Mouse (Mus musculus): Measurements from ENCODE around the gene Hic1.

The Hic1 gene

DNA sequence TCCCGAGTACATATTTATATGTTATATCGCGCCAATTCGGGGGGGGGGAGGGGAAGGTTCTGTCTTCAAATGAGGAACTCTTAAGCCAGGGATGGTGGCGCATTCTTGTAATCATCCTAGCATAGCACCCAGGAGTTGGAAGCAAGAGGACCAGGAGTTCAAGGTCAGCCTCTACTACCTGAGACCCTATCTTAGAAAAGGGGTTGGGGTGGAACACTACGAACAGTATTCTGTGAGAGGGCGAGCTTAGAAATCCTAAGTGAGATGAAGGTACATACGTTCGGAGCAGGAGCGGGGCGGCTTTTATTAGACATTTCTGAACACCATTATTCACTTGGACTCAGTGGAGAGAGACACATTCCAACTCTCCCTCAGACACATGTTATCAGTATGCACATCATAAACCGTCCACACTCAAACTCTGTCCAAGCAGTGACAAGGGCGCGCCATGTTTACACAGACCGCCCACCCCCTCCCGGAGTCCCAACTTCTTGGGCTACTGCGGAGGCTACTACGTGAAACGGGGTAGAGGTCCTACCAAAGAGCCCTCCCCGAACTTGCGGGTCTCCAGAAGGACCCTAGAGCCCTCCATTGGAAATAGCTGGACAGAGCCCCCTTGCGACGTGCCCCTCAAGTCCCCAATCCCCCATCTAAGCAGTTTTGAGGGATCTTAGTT lies at the start of gene Hic1:
TSS of gene Hic1 (minus strand) at position 115 of the 676 bp plus-strand sequence.
- peak; percentile 62 for DNase-seq

DNA sequence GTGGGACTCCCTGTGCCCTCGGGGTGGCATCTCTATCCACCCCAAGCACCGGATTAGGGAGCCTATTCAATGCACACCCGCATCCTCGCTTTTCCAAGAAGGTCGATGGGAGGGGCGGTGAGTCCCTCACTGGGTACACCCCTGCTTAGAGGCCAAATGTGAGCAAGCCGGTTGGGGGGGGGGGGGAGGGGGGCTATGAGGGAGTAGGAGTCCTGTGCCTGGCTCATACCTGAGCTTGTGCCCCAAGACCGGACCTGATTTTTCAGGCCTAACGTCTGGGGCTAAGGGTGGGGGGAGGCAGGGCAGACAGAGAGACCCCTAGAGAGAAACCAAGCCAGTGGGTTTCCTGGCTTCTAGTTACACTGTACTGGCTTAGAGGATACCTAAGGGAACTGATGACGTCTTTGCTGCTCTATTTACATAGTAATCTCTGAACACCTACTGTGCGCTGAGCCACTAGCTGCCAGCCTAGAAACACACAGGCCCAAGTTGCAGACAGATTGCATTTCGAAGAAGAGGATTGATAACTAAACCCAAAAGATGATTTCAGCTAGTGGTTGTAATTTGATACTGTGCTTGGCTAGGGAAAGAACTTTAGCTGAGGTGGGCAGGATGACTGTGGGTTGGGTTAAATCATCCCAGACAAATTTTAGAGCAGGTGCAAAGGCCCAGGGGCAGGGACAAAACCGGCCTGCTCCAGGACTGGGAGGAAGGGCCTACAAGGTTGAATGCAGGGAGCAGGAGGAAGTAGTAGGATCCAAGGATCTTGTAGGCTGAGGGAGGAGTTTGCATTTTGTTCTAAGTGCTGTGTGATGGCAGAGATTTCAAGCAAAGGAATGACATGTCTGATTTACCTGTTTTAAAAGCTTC lies 45.0 kb upstream of the Hic1 start:
- no peak for DNase-seq

DNA sequence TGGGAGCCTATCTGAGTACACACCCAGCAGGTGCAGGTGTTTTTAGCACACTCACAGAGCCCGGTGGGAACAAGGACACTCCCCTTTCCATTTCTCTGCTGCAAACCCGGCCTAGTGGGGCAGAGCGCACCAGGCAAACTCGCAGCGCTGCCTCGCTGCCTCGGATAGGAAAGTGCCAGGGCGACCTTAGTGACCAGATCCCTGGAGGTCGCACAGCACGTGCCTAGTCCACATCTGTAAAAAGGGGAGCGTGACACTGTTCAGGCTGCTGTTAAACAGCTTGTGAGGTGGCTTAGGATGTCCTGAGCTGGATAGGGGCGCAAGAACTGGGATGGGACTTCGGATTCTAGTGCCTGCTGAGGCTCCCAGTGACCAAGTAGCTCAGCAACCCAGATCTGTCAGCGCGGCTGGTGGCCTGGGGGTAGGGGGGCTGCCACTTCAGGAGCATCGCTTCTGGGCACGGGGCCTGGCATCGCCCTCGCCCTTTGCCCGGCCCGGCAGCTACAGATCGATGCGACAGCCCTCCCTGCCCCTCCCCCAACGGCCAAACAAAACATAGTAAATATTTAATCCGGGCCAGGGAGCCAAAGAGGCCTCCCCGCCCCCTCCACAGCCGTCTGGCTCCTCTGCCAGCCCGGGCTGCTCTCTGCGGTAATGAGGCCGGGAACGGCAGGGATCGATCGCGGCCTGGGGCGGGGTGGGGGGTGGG lies 44.2 kb upstream of the Hic1 start:
- DNase-seq, result peak; percentile 84

DNA sequence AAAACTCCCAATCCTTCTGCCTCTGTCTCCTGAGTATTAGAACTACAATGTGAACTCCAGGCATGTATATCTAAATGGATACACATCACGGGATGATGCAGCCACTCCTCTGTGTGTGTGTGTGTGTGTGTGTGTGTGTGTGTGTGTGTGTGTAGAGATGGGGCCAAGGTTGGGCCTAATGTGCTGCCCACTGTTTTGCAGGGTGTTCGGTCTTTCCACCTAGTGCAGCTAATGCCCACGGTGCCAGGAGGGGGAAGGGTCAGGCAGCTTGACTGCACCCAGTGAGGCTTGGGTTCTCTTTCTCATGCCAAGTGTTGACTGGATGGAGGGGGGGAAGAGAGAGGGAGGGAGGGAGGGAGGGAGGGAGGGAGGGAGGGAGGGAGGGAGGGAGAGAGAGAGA lies 43.6 kb upstream of the Hic1 start:
- no peak for DNase-seq

DNA sequence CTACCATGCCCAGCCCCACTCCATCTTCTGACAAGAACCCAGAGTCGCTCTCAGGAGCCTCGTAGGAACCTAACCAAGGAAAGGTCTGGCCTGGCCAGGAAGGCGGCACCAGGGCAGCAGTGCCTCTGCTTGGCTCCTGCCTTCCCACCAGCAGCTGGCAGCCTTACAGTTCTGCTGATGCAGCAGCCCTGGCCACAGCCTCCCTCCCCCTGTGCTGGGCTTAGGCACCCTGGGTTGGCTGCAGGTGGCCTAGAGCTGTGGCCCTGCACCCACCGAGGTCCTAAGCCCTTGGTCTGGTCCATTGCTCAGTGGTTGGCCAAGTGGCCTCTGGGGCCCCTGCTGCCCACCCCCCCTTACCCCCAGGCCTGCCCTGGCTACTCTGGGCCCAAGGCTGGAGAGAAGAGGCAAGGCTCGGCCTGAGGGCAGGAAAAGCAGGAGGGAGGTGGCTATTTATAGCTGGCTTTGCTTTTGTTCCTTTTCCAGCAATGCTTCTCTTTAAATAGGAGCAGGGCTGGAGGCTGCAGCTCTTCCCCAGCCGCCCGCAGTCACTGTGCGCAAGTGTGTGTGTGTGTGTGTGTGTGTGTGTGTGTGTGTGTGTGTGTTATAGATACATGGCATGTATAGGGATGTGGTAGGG lies 42.8 kb upstream of the Hic1 start:
- DNase-seq, result peak; percentile 38

GRCm38 (mm10) chr11:75210755-75211154 lies 41.4 kb upstream of the Hic1 start:
- no peak for DNase-seq

- DNase-seq, result no peak
Observed at GRCm38 (mm10) chr11:75210093-75210492, 40.8 kb upstream of the Hic1 start.

DNA sequence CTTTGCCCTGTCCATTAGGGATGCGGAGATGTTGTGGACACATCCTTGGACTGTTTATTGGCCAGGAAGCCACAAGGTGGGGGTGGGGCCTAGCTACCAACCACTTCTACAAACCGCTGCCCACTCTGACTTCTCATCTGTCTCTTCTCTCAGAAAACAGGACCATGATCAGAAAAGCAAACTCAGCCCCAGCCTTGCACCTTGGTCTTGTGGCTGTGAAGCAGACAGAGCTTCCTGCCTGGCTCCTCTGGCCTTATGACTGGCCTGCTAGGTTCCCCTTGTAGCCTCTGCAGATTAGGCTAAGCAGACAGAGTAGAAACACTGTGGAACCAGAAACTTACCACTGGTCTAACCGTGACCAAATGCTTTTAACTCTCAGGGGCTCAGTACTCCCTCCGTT lies 40.0 kb upstream of the Hic1 start:
- DNase-seq, result no peak

- DNase-seq, result no peak
Observed at GRCm38 (mm10) chr11:75206347-75206746, 37.0 kb upstream of the Hic1 start.

DNA sequence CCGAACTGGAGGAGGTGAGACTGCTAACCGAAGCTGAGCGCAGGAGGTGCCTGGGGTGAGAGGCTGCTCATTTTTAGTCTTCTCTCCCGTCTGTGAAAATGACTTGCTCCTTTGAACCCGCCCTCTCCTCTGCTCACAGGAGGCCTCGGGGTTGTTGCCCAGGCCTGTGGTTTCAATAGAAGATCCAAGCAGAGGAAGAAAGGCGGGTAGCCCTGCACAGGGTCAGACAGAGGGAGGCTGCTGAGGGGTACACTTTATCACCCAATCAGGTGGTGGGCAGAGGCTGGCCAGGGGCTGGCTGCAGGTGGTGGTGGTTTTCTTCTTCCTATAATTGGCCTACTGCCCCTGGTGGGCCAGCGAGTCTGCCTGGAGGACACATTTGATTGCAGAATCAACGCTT lies 35.2 kb upstream of the Hic1 start:
- DNase-seq, result no peak

- DNase-seq, result no peak
Observed at GRCm38 (mm10) chr11:75203926-75204325, 34.6 kb upstream of the Hic1 start.

- DNase-seq, result no peak
Observed at GRCm38 (mm10) chr11:75201721-75202120, 32.4 kb upstream of the Hic1 start.

DNA sequence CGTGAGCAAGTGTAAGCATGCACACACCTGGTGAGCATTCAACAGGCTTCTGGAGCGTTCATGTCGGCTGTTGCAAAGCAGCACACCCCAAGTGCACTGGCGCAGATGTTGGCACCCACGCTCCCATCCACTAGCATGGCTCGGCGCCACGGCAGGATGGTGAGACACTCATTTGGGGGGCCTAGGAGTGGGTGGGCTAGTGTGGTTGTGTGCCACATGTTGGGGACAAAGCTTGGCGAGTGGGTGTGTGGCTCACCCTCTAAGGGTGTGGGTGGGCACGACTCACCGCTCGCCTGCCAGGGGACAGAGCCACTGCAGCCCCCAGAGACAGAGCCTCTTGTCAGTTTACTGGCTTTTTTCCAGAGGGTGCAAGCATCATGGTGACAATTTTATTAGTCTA lies 31.6 kb upstream of the Hic1 start:
- DNase-seq, result no peak

GRCm38 (mm10) chr11:75199951-75200350 lies 30.6 kb upstream of the Hic1 start:
- no peak for DNase-seq

- DNase-seq, result no peak
Observed at GRCm38 (mm10) chr11:75198792-75199191, 29.5 kb upstream of the Hic1 start.

- no peak for DNase-seq
Observed at GRCm38 (mm10) chr11:75197956-75198355, 28.6 kb upstream of the Hic1 start.

GRCm38 (mm10) chr11:75196131-75196530 lies 26.8 kb upstream of the Hic1 start:
- DNase-seq, result no peak

DNA sequence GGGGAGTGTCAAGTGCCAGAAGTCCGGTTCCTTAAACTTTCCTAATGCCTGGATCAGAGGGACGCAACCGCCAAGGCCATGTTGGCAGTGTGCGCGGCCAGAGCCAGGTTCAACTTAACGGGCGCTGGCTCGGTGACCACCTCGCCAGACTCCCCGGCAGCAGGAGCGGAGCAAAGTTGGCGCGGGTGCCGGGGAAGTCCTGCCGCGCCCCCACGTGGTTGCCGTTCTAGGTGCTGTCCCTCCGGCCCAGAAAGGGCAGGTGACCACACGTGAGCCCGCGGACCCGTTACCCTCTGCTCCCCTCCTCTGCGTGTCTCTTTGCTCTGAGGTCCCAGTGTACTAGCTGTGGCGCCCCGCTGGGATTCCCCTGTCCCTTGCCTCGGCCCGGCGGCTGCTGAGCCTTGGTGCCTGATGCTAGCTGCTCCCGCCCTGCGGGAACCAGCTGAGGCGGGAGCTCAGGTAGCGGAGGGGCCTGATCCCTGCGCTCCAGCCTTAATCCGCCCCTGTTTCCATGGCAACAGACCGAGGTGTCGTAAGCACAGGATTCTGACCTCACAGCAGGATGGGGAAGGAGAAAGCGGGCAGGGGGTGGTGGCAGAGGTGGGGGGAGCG lies 25.6 kb upstream of the Hic1 start:
- DNase-seq, result peak; percentile 54

GRCm38 (mm10) chr11:75194121-75194849 lies 25.0 kb upstream of the Hic1 start:
- no peak for DNase-seq

GRCm38 (mm10) chr11:75193256-75194071 lies 24.1 kb upstream of the Hic1 start, which contains the start of gene Rtn4rl1:
Rtn4rl1 (plus strand) TSS chr11:75193783.
- DNase-seq, result peak; percentile 81

Measured in lung, postnatal 10 days (tissue).